ENCODE assay signal across 14 mouse cellular contexts in genomic region chr10:75743369-75743768, GRCm38 (mm10). TPM values are rescaled to one million over a fixed set of nuclear protein-coding genes. Genes with fewer than 3 reads are reported as not detected.
A peak's percentile ranks its signal among the peaks of the same experiment; 100 is the strongest.
DNase-seq lines count a peak whose midpoint lies in the region; ATAC-seq lines count a peak whose summit lies in the region.
"Had no signal": no experiment of that assay in that cellular context is flagged by ENCODE, and none has a peak within 500 bp of the region (broad histone marks: within the 10 kb centered on the region; RNA-seq: fewer than 3 reads in every experiment).

No protein-coding gene starts in this region.

- peak overlapping the region; percentile 72 for H3K27ac ChIP-seq in forebrain, embryonic 15.5 days (replicated peaks)
- no peak overlapping the region for H3K27ac ChIP-seq in forebrain, embryonic 12.5 days
- H3K27ac ChIP-seq: embryonic facial prominence, embryonic 13.5 days; heart, adult 2 months; hindbrain, embryonic 14.5 days; midbrain, embryonic 10.5 days; stomach, embryonic 15.5 days had no signal

- no peak overlapping the region for H3K9ac ChIP-seq in forebrain, embryonic 15.5 days (replicated peaks)
- no peak overlapping the region for H3K9ac ChIP-seq in forebrain, embryonic 12.5 days
- H3K9ac ChIP-seq: embryonic facial prominence, embryonic 13.5 days; hindbrain, embryonic 14.5 days; liver, postnatal 0 days; stomach, embryonic 15.5 days had no signal

- peak; percentile 51 for ATAC-seq in forebrain, embryonic 15.5 days (replicated peaks)
- ATAC-seq in forebrain, embryonic 12.5 days (ENCODE audit: low FRiP score), result no peak

- whole genome bisulfite sequencing in forebrain, embryonic 15.5 days, result 73% methylated on average over 12 of the region's 12 CpGs
- WGBS in forebrain, embryonic 12.5 days, result 93% methylated on average over 12 of the region's 12 CpGs

- H3K4me1 ChIP-seq in forebrain, embryonic 15.5 days, result peaks cover 8% of the 10 kb centered on the region; the same call in 1 of the 2 replicates
- H3K4me1 ChIP-seq in forebrain, embryonic 12.5 days, result no peaks in the 10 kb centered on the region
- H3K4me1 ChIP-seq: embryonic facial prominence, embryonic 13.5 days; midbrain, embryonic 10.5 days; stomach, embryonic 15.5 days had no signal

- H3K4me2 ChIP-seq in forebrain, embryonic 15.5 days (replicated peaks), result no peak overlapping the region
- no peak overlapping the region for H3K4me2 ChIP-seq in forebrain, embryonic 12.5 days
- H3K4me2 ChIP-seq: embryonic facial prominence, embryonic 13.5 days; hindbrain, embryonic 14.5 days; stomach, embryonic 15.5 days had no signal

- H3K27me3 ChIP-seq in forebrain, embryonic 15.5 days, result no peaks in the 10 kb centered on the region
- H3K27me3 ChIP-seq in forebrain, embryonic 12.5 days, result no peaks in the 10 kb centered on the region
- H3K27me3 ChIP-seq: embryonic facial prominence, embryonic 13.5 days; stomach, embryonic 15.5 days had no signal

- peak; percentile 62 to 63 for DNase-seq in cerebellum, postnatal 36 days
- DNase-seq in layer of hippocampus, adult 9-10 months (ENCODE audit: low spot score), result peak; percentile 67
- peak; percentile 74 to 84 for DNase-seq in right cerebral cortex, postnatal 10 days (ENCODE audit: low spot score in 2 of 2)
- DNase-seq in kidney, adult 11 months, result no peak
- no peak for DNase-seq in ovary, postnatal 36 days (ENCODE audit: low spot score)
- DNase-seq in lung, postnatal 14 days, result no peak

- H3K36me3 ChIP-seq in forebrain, embryonic 15.5 days, result peaks cover 74% of the 10 kb centered on the region
- peaks cover 92% of the 10 kb centered on the region for H3K36me3 ChIP-seq in forebrain, embryonic 12.5 days (replicated peaks)

- no peaks in the 10 kb centered on the region for H3K9me3 ChIP-seq in forebrain, embryonic 15.5 days
- no peaks in the 10 kb centered on the region for H3K9me3 ChIP-seq in forebrain, embryonic 12.5 days
- H3K9me3 ChIP-seq: embryonic facial prominence, embryonic 13.5 days; midbrain, embryonic 10.5 days; stomach, embryonic 15.5 days had no signal

- no peak overlapping the region for H3K4me3 ChIP-seq in forebrain, embryonic 15.5 days
- no peak overlapping the region for H3K4me3 ChIP-seq in forebrain, embryonic 12.5 days (replicated peaks)
- H3K4me3 ChIP-seq: embryonic facial prominence, embryonic 13.5 days; heart, adult 2 months; midbrain, embryonic 10.5 days; stomach, embryonic 15.5 days had no signal

RNA-seq across cellular contexts. Expression of gene Cabin1, which starts 20.8 kb away (rescaled TPM):
- polyA plus RNA-seq in forebrain, embryonic 15.5 days (2015; fragmentation: Nextera tagmentation; extraction: Ambion mirVana), result 36.8 and 38.8 TPM in 2 replicates
- 42.8 and 51.9 TPM in 2 replicates for polyA plus RNA-seq in forebrain, embryonic 12.5 days (2016; fragmentation: Nextera tagmentation; extraction: Ambion mirVana)

RNA-seq across cellular contexts. Expression of gene Ddt, which starts 29.8 kb away (rescaled TPM):
- polyA plus RNA-seq in forebrain, embryonic 15.5 days (2015; fragmentation: Nextera tagmentation; extraction: Ambion mirVana), result 61.1 and 62.2 TPM in 2 replicates
- polyA plus RNA-seq in forebrain, embryonic 12.5 days (2016; fragmentation: Nextera tagmentation; extraction: Ambion mirVana), result 81.8 TPM in 2 replicates

RNA-seq across cellular contexts. Expression of gene Gm20441, which starts 37.4 kb away (rescaled TPM):
- polyA plus RNA-seq in forebrain, embryonic 15.5 days (2015; fragmentation: Nextera tagmentation; extraction: Ambion mirVana), result not detected in 2 replicates
- not detected in 2 replicates for polyA plus RNA-seq in forebrain, embryonic 12.5 days (2016; fragmentation: Nextera tagmentation; extraction: Ambion mirVana)
- polyA plus RNA-seq: embryonic facial prominence, embryonic 13.5 days; heart, adult 2 months; hindbrain, embryonic 14.5 days; liver, postnatal 0 days; midbrain, embryonic 10.5 days had no signal

RNA-seq across cellular contexts. Expression of gene Gstt3, which starts 37.8 kb away (rescaled TPM):
- polyA plus RNA-seq in forebrain, embryonic 15.5 days (2015; fragmentation: Nextera tagmentation; extraction: Ambion mirVana), result 0.42 and 0.51 TPM in 2 replicates
- 1.5 and 2.1 TPM in 2 replicates for polyA plus RNA-seq in forebrain, embryonic 12.5 days (2016; fragmentation: Nextera tagmentation; extraction: Ambion mirVana)

RNA-seq across cellular contexts. Expression of gene Gstt1, which starts 55.0 kb away (rescaled TPM):
- polyA plus RNA-seq in forebrain, embryonic 15.5 days (2015; fragmentation: Nextera tagmentation; extraction: Ambion mirVana), result 10.7 and 11.5 TPM in 2 replicates
- polyA plus RNA-seq in forebrain, embryonic 12.5 days (2016; fragmentation: Nextera tagmentation; extraction: Ambion mirVana), result 4.9 and 6.3 TPM in 2 replicates

Comparison
In these comparisons a context has a peak if more than half of its experiments do, and no peak if none do; other contexts are left out.
1. DNase-seq: peak in cerebellum, postnatal 36 days (2 of 2), layer of hippocampus, adult 9-10 months (single experiment) and right cerebral cortex, postnatal 10 days (2 of 2); none in kidney, adult 11 months (single experiment), ovary, postnatal 36 days (single experiment) and lung, postnatal 14 days (single experiment).